Mouse (Mus musculus): ENCODE measurements around the gene Mtch2.
A peak's percentile ranks its signal among the peaks of the same experiment; 100 is the strongest.
"Not testable (repeated sequence)": the region's sequence is repeated elsewhere in the genome, so short reads cannot be mapped to it uniquely, and the experiment has no call there.

The Mtch2 gene

DNA sequence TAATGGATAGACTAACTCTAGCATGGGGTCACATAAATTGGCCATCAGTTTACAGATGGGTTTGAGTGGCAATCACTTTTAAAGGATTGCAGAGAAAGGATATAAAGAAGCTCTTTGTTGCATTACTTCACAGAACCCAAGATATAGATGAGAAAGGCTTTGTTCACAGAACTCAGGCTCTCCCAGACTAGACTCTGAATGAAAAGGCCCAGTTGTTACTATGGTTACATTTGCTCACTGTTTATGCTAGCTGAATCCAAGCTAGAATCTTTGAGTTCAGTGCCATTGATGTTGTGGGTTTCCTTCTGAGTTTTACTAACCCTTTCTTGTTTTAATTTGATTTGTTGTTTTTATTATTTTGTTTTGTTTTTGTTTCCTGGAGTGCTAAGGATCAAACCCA lies 17.2 kb downstream of the Mtch2 start:
- DNase-seq (ENCODE audit: low spot score): no peak

DNA sequence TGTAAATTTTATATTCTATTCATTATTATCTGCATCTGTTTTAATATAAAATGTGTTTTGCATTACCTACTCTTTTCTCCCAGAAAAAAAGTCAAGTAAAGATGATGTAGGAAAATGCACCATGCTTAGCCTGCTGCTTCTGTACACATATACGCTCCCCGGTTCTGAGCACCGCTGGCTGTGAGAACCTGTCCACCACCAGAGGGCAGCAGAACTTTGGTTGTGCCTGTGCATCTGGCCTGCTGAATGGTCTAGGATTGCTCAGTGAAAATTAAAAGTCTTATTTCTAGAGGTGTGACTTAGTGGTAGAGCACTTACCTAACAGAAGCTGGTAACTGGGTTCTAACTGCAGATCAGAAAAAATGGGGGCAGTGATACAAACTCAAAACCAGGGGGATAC lies 19.6 kb downstream of the Mtch2 start:
- peak; percentile 85 for DNase-seq (ENCODE audit: low spot score)

- no peak for DNase-seq (ENCODE audit: low spot score)
These were observed 23.2 kb downstream of the Mtch2 start for GRCm38 (mm10) chr2:90870136-90870601.

GRCm38 (mm10) chr2:90871180-90871961 lies 24.4 kb downstream of the Mtch2 start:
- DNase-seq (ENCODE audit: low spot score): no peak

GRCm38 (mm10) chr2:90874025-90874424 lies 27.1 kb downstream of the Mtch2 start:
- DNase-seq (ENCODE audit: low spot score): no peak

DNA sequence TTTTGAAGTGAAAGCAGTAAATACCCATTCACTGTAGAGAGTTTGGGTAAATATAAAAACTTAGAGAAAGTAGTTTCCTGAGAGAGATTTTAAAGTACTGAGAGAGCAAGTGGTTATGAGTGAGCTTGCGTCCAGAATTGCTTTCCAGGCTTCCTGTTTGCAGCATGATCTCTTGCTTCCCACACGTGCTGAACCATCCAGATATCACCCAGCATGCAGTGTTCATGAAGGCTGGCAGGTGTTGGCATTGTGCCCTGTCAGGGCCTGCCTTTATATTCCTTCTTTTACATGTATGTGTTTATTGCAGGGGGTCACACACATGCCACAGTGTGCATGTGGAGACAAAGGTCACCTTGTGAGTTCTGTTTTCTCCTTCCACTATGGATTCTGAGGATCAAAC lies 28.3 kb downstream of the Mtch2 start:
- DNase-seq (ENCODE audit: low spot score): no peak

DNA sequence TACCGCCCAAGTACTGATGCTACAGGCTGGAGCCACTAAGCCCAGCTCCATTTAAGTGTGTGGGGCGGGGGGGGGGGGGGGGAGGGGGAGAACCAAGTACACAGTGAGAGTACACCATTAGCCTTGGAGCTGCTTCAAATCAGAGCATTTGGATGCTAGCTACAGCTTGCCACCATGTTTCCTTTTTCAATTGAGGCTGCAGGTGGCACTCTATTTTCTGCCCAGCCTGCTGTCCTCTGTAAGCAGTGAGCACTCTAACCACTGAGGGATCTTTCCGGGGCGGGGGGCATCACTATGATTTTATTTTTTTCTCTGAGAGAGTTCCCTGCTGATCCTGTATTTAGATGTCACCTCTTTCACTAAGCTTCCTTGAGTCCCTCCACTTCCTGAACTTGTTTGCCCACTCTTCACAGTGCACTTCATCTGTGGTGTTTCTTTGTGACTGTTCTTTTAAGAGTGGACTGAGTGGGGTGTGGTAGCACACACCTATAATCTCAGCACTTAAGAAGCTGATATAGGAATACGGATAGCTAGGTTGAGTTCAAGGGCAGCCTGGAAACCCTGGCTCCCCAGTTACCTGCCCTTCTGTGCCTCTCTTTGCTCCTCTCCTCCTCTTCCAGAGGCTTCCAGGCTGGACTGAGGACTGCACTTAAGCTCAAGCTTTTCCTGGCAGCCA lies 30.8 kb downstream of the Mtch2 start:
- no peak for DNase-seq (ENCODE audit: low spot score)

DNA sequence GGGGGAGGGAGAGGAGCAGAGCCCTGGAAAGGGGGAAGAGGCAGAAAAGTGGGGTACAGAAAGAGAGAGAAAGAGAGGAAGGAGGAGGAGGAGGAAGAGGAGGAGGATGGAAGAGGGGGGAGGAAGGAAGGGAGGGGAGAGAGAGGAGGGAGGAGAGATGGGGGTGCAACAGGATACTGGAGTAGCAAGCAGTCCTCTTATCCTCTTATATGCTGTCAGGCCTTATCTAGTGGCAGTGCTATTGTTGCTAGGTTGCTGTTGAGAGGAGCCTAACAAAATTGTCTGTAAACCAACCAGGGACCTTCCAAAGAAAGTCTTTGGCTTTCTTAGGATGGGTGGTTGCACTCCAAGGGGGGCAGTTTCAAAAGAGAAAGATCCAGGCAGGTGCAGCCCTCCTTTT lies 32.5 kb downstream of the Mtch2 start:
- DNase-seq (ENCODE audit: low spot score): no peak

DNA sequence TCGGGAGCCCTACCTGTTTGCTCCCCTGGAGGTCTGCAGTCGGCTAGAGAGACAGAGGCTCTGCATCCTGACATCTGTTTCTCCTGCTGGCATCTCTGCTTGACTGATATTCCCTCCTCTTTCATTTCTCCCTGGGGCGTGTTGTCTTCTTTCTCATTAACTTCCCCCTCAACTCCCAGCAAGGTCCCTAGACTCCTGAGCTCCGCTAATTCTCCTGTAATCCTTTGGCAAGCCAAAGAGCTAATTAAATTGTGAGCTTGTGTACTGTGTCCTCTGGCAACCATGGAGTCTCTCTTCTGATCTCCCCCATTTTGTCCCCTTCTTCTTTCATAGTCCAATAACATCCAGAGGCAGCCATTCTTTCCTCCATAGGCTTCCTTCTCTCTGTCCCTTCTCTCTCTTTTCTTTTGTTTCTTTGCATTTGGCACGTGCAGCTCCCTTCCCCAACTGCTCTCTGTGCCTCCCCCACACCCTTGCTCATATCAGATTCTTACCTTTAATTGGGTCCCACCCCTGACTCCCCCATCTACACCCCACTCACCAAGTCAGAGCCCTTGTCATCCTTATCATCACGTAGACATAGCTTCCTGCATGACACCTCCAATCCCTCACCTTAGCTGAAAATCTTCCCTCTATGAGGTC lies 33.3 kb downstream of the Mtch2 start:
- DNase-seq (ENCODE audit: low spot score): no peak

DNA sequence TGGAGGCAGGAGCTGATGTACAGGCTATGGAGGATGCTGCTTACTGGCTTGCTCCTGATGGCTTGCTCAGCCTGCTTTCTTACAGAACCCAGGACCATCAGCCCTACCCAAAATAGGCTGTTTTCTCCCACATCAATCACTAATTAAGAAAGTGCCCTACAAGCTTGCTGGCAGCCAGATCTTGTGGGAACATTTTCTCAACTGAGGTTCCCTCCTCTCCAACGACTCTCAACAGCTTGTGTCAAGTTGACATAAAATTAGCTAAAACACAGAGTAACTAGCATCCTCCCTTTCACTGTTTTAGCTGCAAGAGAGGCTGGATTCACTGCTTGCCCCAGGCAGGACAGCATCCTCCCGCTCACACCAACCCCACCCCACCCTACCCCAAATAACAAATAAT lies 34.9 kb downstream of the Mtch2 start:
- DNase-seq (ENCODE audit: low spot score): no peak

DNA sequence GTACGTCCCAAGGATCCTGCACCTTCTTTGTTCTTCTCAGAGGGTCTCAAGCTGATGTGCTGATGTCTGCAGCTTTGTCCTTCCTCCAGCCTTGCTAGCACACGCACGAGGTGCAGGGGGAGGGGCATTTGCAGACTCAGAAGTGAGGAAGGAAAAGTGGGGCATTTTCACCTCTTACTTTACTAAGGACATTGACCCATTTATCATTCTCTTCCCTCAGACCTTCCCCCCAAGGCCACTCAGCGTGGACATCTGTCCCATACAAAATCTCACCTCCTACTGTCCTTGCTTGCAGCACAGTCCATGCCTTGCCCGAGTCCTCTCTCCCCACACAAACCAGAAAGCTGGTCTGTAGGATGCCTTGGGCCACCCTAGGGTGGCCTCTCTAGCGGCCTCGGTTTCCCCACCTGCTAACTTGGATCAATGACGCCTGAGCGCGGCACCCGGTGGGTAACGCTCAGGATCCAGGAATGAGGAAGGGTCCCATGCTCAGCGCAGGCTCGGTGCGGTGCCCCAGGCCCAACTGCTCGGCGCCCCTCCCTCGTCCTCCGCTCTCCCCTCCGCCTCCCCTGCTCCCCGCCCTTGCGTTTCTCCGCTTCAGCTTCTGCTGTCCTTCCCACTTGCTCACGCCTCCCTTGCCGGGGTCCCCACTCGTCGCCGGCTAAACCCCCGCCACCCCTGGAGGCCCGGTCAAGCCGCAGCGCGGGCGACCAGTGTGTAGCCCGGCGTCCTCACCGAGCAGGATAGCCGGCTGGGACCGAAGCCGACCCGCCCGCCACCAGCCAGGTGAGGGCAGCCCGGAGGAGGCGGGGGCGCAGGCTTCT lies 38.5 kb downstream of the Mtch2 start, which contains the start of gene C1qtnf4:
Gene C1qtnf4 (plus strand): TSS at position 643 of the 824 bp plus-strand sequence.
- no peak for DNase-seq (ENCODE audit: low spot score)

GRCm38 (mm10) chr2:90886436-90886835 lies 39.5 kb downstream of the Mtch2 start:
- no peak for DNase-seq (ENCODE audit: low spot score)

GRCm38 (mm10) chr2:90887627-90888026 lies 40.7 kb downstream of the Mtch2 start:
- no peak for DNase-seq (ENCODE audit: low spot score)

DNA sequence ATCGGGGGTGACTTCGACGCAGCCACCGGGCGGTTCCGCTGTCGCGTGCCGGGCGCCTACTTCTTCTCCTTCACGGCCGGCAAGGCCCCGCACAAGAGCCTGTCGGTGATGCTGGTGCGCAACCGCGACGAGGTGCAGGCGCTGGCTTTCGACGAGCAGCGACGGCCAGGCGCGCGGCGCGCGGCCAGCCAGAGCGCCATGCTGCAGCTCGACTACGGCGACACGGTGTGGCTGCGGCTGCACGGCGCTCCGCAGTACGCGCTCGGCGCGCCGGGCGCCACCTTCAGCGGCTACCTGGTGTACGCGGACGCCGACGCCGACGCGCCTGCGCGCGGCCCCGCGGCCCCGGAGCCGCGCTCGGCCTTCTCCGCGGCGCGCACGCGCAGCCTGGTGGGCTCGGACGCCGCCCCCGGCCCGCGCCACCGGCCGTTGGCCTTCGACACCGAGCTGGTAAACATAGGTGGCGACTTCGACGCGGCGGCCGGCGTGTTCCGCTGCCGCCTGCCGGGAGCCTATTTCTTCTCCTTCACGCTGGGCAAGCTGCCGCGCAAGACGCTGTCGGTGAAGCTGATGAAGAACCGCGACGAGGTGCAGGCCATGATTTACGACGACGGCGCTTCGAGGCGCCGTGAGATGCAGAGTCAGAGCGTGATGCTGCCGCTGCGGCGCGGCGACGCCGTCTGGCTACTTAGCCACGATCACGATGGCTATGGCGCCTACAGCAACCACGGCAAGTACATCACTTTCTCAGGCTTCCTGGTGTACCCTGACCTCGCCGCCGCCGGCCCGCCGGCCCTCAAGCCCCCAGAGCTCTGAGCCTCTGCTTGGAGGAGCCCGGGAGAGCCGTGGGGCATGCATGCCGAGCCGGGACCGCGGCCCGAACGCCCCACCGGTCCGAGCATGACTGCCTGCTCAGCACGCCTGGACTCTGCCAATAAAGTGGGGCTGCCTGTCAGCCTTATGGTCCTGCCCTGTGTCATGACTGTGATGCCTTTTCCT lies 42.9 kb downstream of the Mtch2 start:
- no peak for DNase-seq (ENCODE audit: low spot score)

DNA sequence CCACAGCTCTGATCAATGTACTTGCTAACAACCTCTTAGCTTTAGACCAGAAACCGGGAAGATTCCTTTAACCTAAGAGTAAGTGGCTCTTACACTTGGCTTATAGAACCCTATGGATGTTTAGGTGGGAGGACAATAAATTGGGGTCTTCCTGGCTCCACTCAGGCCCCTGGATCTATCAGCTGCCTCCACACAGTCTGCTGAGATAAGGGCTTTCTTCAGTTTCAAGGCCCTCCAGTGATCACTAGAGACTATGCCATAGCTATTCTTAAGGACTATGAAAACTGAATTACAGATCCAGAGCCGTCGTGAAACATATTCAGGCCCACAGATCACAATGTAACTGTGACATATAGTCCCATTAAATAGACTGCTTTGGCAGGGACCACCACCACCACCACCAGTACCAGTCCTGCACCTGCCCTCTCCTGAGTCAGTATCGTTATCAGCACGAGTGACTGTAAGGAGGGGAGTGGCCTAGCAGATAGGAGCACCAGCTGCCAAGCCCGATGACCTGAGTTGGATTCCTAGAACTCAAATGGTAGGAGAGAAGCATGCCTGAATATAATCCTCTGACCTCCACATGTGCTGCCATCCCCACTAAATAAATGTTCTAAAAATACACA lies 46.8 kb downstream of the Mtch2 start:
- no peak for DNase-seq (ENCODE audit: low spot score)

- not testable (repeated sequence) for DNase-seq (ENCODE audit: low spot score)
These were observed 47.3 kb downstream of the Mtch2 start for GRCm38 (mm10) chr2:90894299-90894677.

GRCm38 (mm10) chr2:90903398-90903797 lies 56.4 kb downstream of the Mtch2 start:
- DNase-seq (ENCODE audit: low spot score): no peak

- DNase-seq (ENCODE audit: low spot score): peak; percentile 71
These were observed 57.3 kb downstream of the Mtch2 start, which contains the start of the genes Kbtbd4 and Ndufs3 for GRCm38 (mm10) chr2:90904076-90904855. TSS of gene Kbtbd4 (plus strand) at chr2:90904740. TSS of gene Ndufs3 (minus strand) at chr2:90904827.

GRCm38 (mm10) chr2:90904856-90905224 lies 57.9 kb downstream of the Mtch2 start:
- DNase-seq (ENCODE audit: low spot score): no peak

Measured in layer of hippocampus, adult 9-10 months (tissue).